Mouse (Mus musculus) brain, embryonic 14.5 days (tissue): ENCODE results near the gene Aldh2.

Source experiments
- CTCF ChIP-seq: fragments of 200-500 bp; IDR thresholded peaks from 2 replicates; pipeline ENCODE4 v1.5.1; 2012; ENCODE audit warnings: inconsistent platforms, mild to moderate bottlenecking, moderate library complexity, borderline replicate concordance; ENCODE audit not compliant: insufficient read depth, insufficient read length; ENCODE audit errors: extremely low read depth
- POLR2A ChIP-seq: fragments of 200-500 bp; IDR thresholded peaks from 2 replicates; pipeline ENCODE4 v1.6.1; 2012; ENCODE audit warnings: mild to moderate bottlenecking, inconsistent platforms, borderline replicate concordance; ENCODE audit not compliant: poor library complexity, insufficient read depth, insufficient read length, severe bottlenecking; ENCODE audit errors: extremely low read depth

GRCm38 (mm10) chr5:121583765-121584501 lies 9.7 kb downstream of the Aldh2 start:
- no peak for TF ChIP-seq POLR2A
- TF ChIP-seq CTCF, result peak; percentile 41; the same call in 1 of the 2 replicates
